In genomic region chr10:40284997-40285396, GRCm38 (mm10) we compare ENCODE assay signal across 24 mouse cellular contexts. TPM values are rescaled to one million over a fixed set of nuclear protein-coding genes. Genes with fewer than 3 reads are reported as not detected.
DNase-seq lines count a peak whose midpoint lies in the region; ATAC-seq and TF ChIP-seq lines count a peak whose summit lies in the region.
"Had no signal": no experiment of that assay in that cellular context is flagged by ENCODE, and none has a peak within 500 bp of the region (broad histone marks: within the 10 kb centered on the region; RNA-seq: fewer than 3 reads in every experiment).

No protein-coding gene starts in this region.

- no peak for TF ChIP-seq POLR2A in CH12.LX (IDR thresholded peaks at IDR 0.05; ENCODE audit: low read depth, low read length)

- no peak for TF ChIP-seq RAD21 in CH12.LX (IDR thresholded peaks at IDR 0.05; ENCODE audit: low read depth, low read length)

- dilution Hi-C loops in CH12.LX (cut with MboI; ENCODE audit: extremely low pct_ligation_motif_present, extremely low pct_unique_long_range_greater_than_20kb, low sequenced_read_pairs) = no loop called here

- no peak overlapping the region for H3K9ac ChIP-seq in forebrain, embryonic 15.5 days (replicated peaks)
- no peak overlapping the region for H3K9ac ChIP-seq in forebrain, embryonic 13.5 days
- H3K9ac ChIP-seq in hindbrain, embryonic 14.5 days = no peak overlapping the region
- H3K9ac ChIP-seq in hindbrain, postnatal 0 days (replicated peaks; ENCODE audit: low read length) = no peak overlapping the region
- H3K9ac ChIP-seq in CH12.LX (ENCODE audit: insufficient read depth, low read depth) = no peak overlapping the region
- H3K9ac ChIP-seq in intestine, embryonic 15.5 days = no peak overlapping the region
- H3K9ac ChIP-seq: embryonic facial prominence, embryonic 12.5 days; embryonic facial prominence, embryonic 15.5 days; hindbrain, embryonic 13.5 days had no signal

- H3K79me2 ChIP-seq in CH12.LX (replicated peaks; ENCODE audit: control insufficient read depth, extremely low read depth, insufficient read depth, poor library complexity, severe bottlenecking) = no peaks in the 10 kb centered on the region

- ATAC-seq in forebrain, embryonic 15.5 days (replicated peaks) = peak; percentile 51; the same call in 1 of the 2 replicates
- ATAC-seq in forebrain, embryonic 13.5 days = no peak
- ATAC-seq in hindbrain, embryonic 14.5 days (ENCODE audit: low FRiP score) = 0 out of 2 replicates have a peak, but pooled peaks have one; percentile 24
- no peak; the same call in 1 of the 2 replicates for ATAC-seq in hindbrain, postnatal 0 days
- no peak for ATAC-seq in intestine, embryonic 15.5 days
- ATAC-seq: intestine, embryonic 16.5 days had no signal

- no peak for TF ChIP-seq CTCF in hindbrain, postnatal 0 days (IDR thresholded peaks at IDR 0.05; ENCODE audit: low read depth)
- TF ChIP-seq CTCF in layer of hippocampus, adult 2 months (conservative IDR thresholded peaks at IDR 0.05) = no peak
- no peak for TF ChIP-seq CTCF in CH12.LX (conservative IDR thresholded peaks at IDR 0.05 in 1 of 2, IDR thresholded peaks at IDR 0.05 in 1 of 2; ENCODE audit: low read depth in 2 of 2, low read length in 2 of 2)

- H3K4me3 ChIP-seq in forebrain, embryonic 15.5 days = no peak overlapping the region
- H3K4me3 ChIP-seq in forebrain, embryonic 13.5 days = no peak overlapping the region
- no peak overlapping the region for H3K4me3 ChIP-seq in hindbrain, embryonic 14.5 days (replicated peaks; ENCODE audit: low read length)
- H3K4me3 ChIP-seq in hindbrain, postnatal 0 days (ENCODE audit: low read length) = no peak overlapping the region
- no peak overlapping the region for H3K4me3 ChIP-seq in layer of hippocampus, adult 2 months
- no peak overlapping the region for H3K4me3 ChIP-seq in CH12.LX (replicated peaks in 1 of 3; ENCODE audit: low read depth in 2 of 3, low read length in 2 of 3, poor library complexity in 1 of 3)
- no peak overlapping the region for H3K4me3 ChIP-seq in intestine, embryonic 15.5 days (replicated peaks)
- H3K4me3 ChIP-seq: embryonic facial prominence, embryonic 12.5 days; embryonic facial prominence, embryonic 15.5 days; gastrocnemius, adult 2 months; hindbrain, embryonic 13.5 days had no signal

- TF ChIP-seq EP300 in CH12.LX (IDR thresholded peaks at IDR 0.05; ENCODE audit: low read length) = no peak

- no peaks in the 10 kb centered on the region for H3K9me3 ChIP-seq in forebrain, embryonic 15.5 days
- no peaks in the 10 kb centered on the region for H3K9me3 ChIP-seq in forebrain, embryonic 13.5 days (replicated peaks)
- H3K9me3 ChIP-seq in hindbrain, embryonic 14.5 days (ENCODE audit: control insufficient read depth, low read length) = no peaks in the 10 kb centered on the region
- H3K9me3 ChIP-seq in hindbrain, postnatal 0 days (ENCODE audit: low read length) = no peaks in the 10 kb centered on the region
- H3K9me3 ChIP-seq in CH12.LX (replicated peaks; ENCODE audit: low read length) = no peaks in the 10 kb centered on the region
- H3K9me3 ChIP-seq in intestine, embryonic 15.5 days = no peaks in the 10 kb centered on the region
- H3K9me3 ChIP-seq: embryonic facial prominence, embryonic 12.5 days; embryonic facial prominence, embryonic 15.5 days; hindbrain, embryonic 13.5 days had no signal

- no peaks in the 10 kb centered on the region for H3K27me3 ChIP-seq in forebrain, embryonic 15.5 days
- H3K27me3 ChIP-seq in forebrain, embryonic 13.5 days = no peaks in the 10 kb centered on the region
- no peaks in the 10 kb centered on the region for H3K27me3 ChIP-seq in hindbrain, embryonic 14.5 days (ENCODE audit: control insufficient read depth, insufficient read depth, low read length)
- no peaks in the 10 kb centered on the region for H3K27me3 ChIP-seq in hindbrain, postnatal 0 days (ENCODE audit: insufficient read depth, low read length)
- H3K27me3 ChIP-seq in CH12.LX (replicated peaks) = no peaks in the 10 kb centered on the region
- no peaks in the 10 kb centered on the region for H3K27me3 ChIP-seq in intestine, embryonic 15.5 days (replicated peaks)
- H3K27me3 ChIP-seq: embryonic facial prominence, embryonic 12.5 days; embryonic facial prominence, embryonic 15.5 days; hindbrain, embryonic 13.5 days had no signal

- no peak for DNase-seq in hindbrain, embryonic 14.5 days (ENCODE audit: low spot score)
- DNase-seq in hindbrain, postnatal 0 days (ENCODE audit: low spot score) = no peak
- DNase-seq in layer of hippocampus, adult 2 months (ENCODE audit: low spot score in 2 of 2) = no peak
- DNase-seq in layer of hippocampus, postnatal 36 days = no peak
- DNase-seq in CH12.LX (ENCODE audit: extremely low read depth) = no peak
- DNase-seq: adrenal gland, adult 2 months; adrenal gland, postnatal 14 days; B cell, adult 2 months; cerebellum, adult 11 months; cerebellum, adult 2 months; cerebellum, adult 9-11 months; cerebellum, postnatal 25 days; gastrocnemius, postnatal 14 days; heart, adult 11 months; kidney, adult 18-20 months had no signal

- H3K4me2 ChIP-seq in forebrain, embryonic 15.5 days (replicated peaks) = no peak overlapping the region
- no peak overlapping the region for H3K4me2 ChIP-seq in forebrain, embryonic 13.5 days
- H3K4me2 ChIP-seq in hindbrain, embryonic 14.5 days (replicated peaks) = no peak overlapping the region
- H3K4me2 ChIP-seq in hindbrain, postnatal 0 days (ENCODE audit: low read depth, low read length) = no peak overlapping the region
- H3K4me2 ChIP-seq in CH12.LX (ENCODE audit: insufficient read depth, low read depth, poor library complexity, severe bottlenecking) = no peak overlapping the region
- H3K4me2 ChIP-seq in intestine, embryonic 15.5 days (replicated peaks) = no peak overlapping the region
- H3K4me2 ChIP-seq: embryonic facial prominence, embryonic 12.5 days; embryonic facial prominence, embryonic 15.5 days; heart, embryonic 11.5 days; hindbrain, embryonic 13.5 days had no signal

- peaks cover 17% of the 10 kb centered on the region for H3K36me3 ChIP-seq in forebrain, embryonic 15.5 days
- H3K36me3 ChIP-seq in forebrain, embryonic 13.5 days (ENCODE audit: poor library complexity, severe bottlenecking) = peaks cover 31% of the 10 kb centered on the region
- peaks cover 22% of the 10 kb centered on the region for H3K36me3 ChIP-seq in hindbrain, embryonic 14.5 days (replicated peaks; ENCODE audit: control insufficient read depth, insufficient read depth)
- H3K36me3 ChIP-seq in hindbrain, postnatal 0 days (ENCODE audit: insufficient read depth, low read length) = peaks cover 4% of the 10 kb centered on the region; the same call in 1 of the 2 replicates
- H3K36me3 ChIP-seq in CH12.LX (replicated peaks in 1 of 2; ENCODE audit: control insufficient read depth in 1 of 2, insufficient read depth in 1 of 2, low read length in 1 of 2) = peaks cover 7 to 24% of the 10 kb centered on the region in 2 experiments
- H3K36me3 ChIP-seq in intestine, embryonic 15.5 days = 0 out of 2 replicates have a peak, but pooled peaks cover 9% of the 10 kb centered on the region

- peaks cover 3% of the 10 kb centered on the region; the same call in 1 of the 2 replicates for H3K4me1 ChIP-seq in forebrain, embryonic 15.5 days
- H3K4me1 ChIP-seq in forebrain, embryonic 13.5 days = no peaks in the 10 kb centered on the region
- no peaks in the 10 kb centered on the region for H3K4me1 ChIP-seq in hindbrain, embryonic 14.5 days (replicated peaks; ENCODE audit: control insufficient read depth, insufficient read depth, low read length)
- no peaks in the 10 kb centered on the region for H3K4me1 ChIP-seq in hindbrain, postnatal 0 days (ENCODE audit: insufficient read depth, low read length)
- H3K4me1 ChIP-seq in CH12.LX (ENCODE audit: control insufficient read depth in 1 of 2, insufficient read depth in 2 of 2) = peaks cover 0 to 11% of the 10 kb centered on the region in 2 experiments; a peak in 2 of 4 replicates
- no peaks in the 10 kb centered on the region for H3K4me1 ChIP-seq in intestine, embryonic 15.5 days (replicated peaks)
- H3K4me1 ChIP-seq: embryonic facial prominence, embryonic 12.5 days; embryonic facial prominence, embryonic 15.5 days; hindbrain, embryonic 13.5 days had no signal

- no peak overlapping the region for H3K27ac ChIP-seq in forebrain, embryonic 15.5 days (replicated peaks)
- H3K27ac ChIP-seq in forebrain, embryonic 13.5 days = no peak overlapping the region
- H3K27ac ChIP-seq in hindbrain, embryonic 14.5 days = no peak overlapping the region
- H3K27ac ChIP-seq in hindbrain, postnatal 0 days = no peak overlapping the region
- H3K27ac ChIP-seq in layer of hippocampus, adult 2 months = peak overlapping the region; percentile 74; the same call in 1 of the 2 replicates
- H3K27ac ChIP-seq in CH12.LX (ENCODE audit: insufficient read depth, low read depth) = no peak overlapping the region
- H3K27ac ChIP-seq in intestine, embryonic 15.5 days = no peak overlapping the region
- H3K27ac ChIP-seq: embryonic facial prominence, embryonic 12.5 days; embryonic facial prominence, embryonic 15.5 days; gastrocnemius, adult 2 months; hindbrain, embryonic 13.5 days had no signal

- in situ Hi-C loops in CH12.LX (cut with MboI; ENCODE audit: low pct_ligation_motif_present, low pct_unique_long_range_greater_than_20kb, low sequenced_read_pairs) = no loop called here

- 78% methylated on average over 3 of the region's 3 CpGs for WGBS in forebrain, embryonic 15.5 days
- 87% methylated on average over 3 of the region's 3 CpGs for whole genome bisulfite sequencing in forebrain, embryonic 13.5 days
- WGBS in hindbrain, embryonic 14.5 days = 86% methylated on average over 3 of the region's 3 CpGs
- WGBS in hindbrain, postnatal 0 days = 85% methylated on average over 3 of the region's 3 CpGs
- 86% methylated on average over 3 of the region's 3 CpGs for WGBS in intestine, embryonic 15.5 days

RNA-seq across cellular contexts. Expression of gene Amd1, which starts 17.0 kb away (rescaled TPM):
- 41.8 and 43.2 TPM in 2 replicates for polyA plus RNA-seq in forebrain, embryonic 15.5 days (2015; fragmentation: Nextera tagmentation; extraction: Ambion mirVana)
- 53.4 and 55.9 TPM in 2 replicates for polyA plus RNA-seq in forebrain, embryonic 13.5 days (2015; fragmentation: Nextera tagmentation; extraction: Ambion mirVana)
- 47.5 and 57.4 TPM in 2 replicates for polyA plus RNA-seq in hindbrain, embryonic 14.5 days (2014; fragmentation: Nextera tagmentation; extraction: Ambion mirVana)
- 47.6 and 57.5 TPM in 2 replicates for total RNA-seq in hindbrain, postnatal 0 days (2014; rRNA removed)
- 30.6 and 35.1 TPM in 2 replicates for polyA plus RNA-seq in hindbrain, postnatal 0 days (2015; fragmentation: Nextera tagmentation; extraction: Ambion mirVana)
- 10 to 100 TPM; 81.6 to 83.1 TPM for total RNA-seq in layer of hippocampus, adult 2 months (2021)
- total RNA-seq in layer of hippocampus, postnatal 36 days (2021) = 10 to 100 TPM; 90.1 to 92.0 TPM
- total RNA-seq in CH12.LX (2012; rRNA removed) (88.3 and 133 TPM in 2 replicates), CH12.LX (2014; rRNA removed) (266 and 267 TPM in 2 replicates)
- 128 and 165 TPM in 2 replicates for polyA plus RNA-seq in CH12.LX (2012; ENCODE audit: insufficient read length, low read depth)
- 55.7 and 60.4 TPM in 2 replicates for polyA plus RNA-seq in intestine, embryonic 15.5 days (2015; fragmentation: Nextera tagmentation; extraction: Ambion mirVana)

RNA-seq across cellular contexts. Expression of gene Gtf3c6, which starts 27.1 kb away (rescaled TPM):
- 87.9 and 88.1 TPM in 2 replicates for polyA plus RNA-seq in forebrain, embryonic 15.5 days (2015; fragmentation: Nextera tagmentation; extraction: Ambion mirVana)
- polyA plus RNA-seq in forebrain, embryonic 13.5 days (2015; fragmentation: Nextera tagmentation; extraction: Ambion mirVana) = 116 and 122 TPM in 2 replicates
- polyA plus RNA-seq in hindbrain, embryonic 14.5 days (2014; fragmentation: Nextera tagmentation; extraction: Ambion mirVana) = 71.7 and 73.7 TPM in 2 replicates
- total RNA-seq in hindbrain, postnatal 0 days (2014; rRNA removed) = 24.6 and 26.8 TPM in 2 replicates
- polyA plus RNA-seq in hindbrain, postnatal 0 days (2015; fragmentation: Nextera tagmentation; extraction: Ambion mirVana) = 59.4 and 64.6 TPM in 2 replicates
- total RNA-seq in layer of hippocampus, adult 2 months (2021) = 10 to 100 TPM; 27.5 to 29.9 TPM
- total RNA-seq in layer of hippocampus, postnatal 36 days (2021) = 10 to 100 TPM; 23.7 to 29.4 TPM
- total RNA-seq in CH12.LX (2012; rRNA removed) = 32.5 and 49.3 TPM in 2 replicates
- 30.8 and 32.7 TPM in 2 replicates for total RNA-seq in CH12.LX (2014; rRNA removed)
- 107 and 135 TPM in 2 replicates for polyA plus RNA-seq in CH12.LX (2012; ENCODE audit: insufficient read length, low read depth)
- 80.8 and 88.9 TPM in 2 replicates for polyA plus RNA-seq in intestine, embryonic 15.5 days (2015; fragmentation: Nextera tagmentation; extraction: Ambion mirVana)

RNA-seq across cellular contexts. Expression of gene Rpf2, which starts 38.2 kb away (rescaled TPM):
- 72.9 and 80.1 TPM in 2 replicates for polyA plus RNA-seq in forebrain, embryonic 15.5 days (2015; fragmentation: Nextera tagmentation; extraction: Ambion mirVana)
- polyA plus RNA-seq in forebrain, embryonic 13.5 days (2015; fragmentation: Nextera tagmentation; extraction: Ambion mirVana) = 80.9 and 84.4 TPM in 2 replicates
- 70.8 and 74.7 TPM in 2 replicates for polyA plus RNA-seq in hindbrain, embryonic 14.5 days (2014; fragmentation: Nextera tagmentation; extraction: Ambion mirVana)
- 15.9 and 21.4 TPM in 2 replicates for total RNA-seq in hindbrain, postnatal 0 days (2014; rRNA removed)
- 51.9 and 52.1 TPM in 2 replicates for polyA plus RNA-seq in hindbrain, postnatal 0 days (2015; fragmentation: Nextera tagmentation; extraction: Ambion mirVana)
- total RNA-seq in layer of hippocampus, adult 2 months (2021) = 10 to 100 TPM; 18.7 to 21.5 TPM
- 10 to 100 TPM; 19.4 to 22.4 TPM for total RNA-seq in layer of hippocampus, postnatal 36 days (2021)
- 78.2 and 92.5 TPM in 2 replicates for total RNA-seq in CH12.LX (2012; rRNA removed)
- 174 and 197 TPM in 2 replicates for total RNA-seq in CH12.LX (2014; rRNA removed)
- 101 and 147 TPM in 2 replicates for polyA plus RNA-seq in CH12.LX (2012; ENCODE audit: insufficient read length, low read depth)
- 65.4 and 74.7 TPM in 2 replicates for polyA plus RNA-seq in intestine, embryonic 15.5 days (2015; fragmentation: Nextera tagmentation; extraction: Ambion mirVana)

RNA-seq across cellular contexts. Expression of gene Cdk19, which starts 54.4 kb away (rescaled TPM):
- polyA plus RNA-seq in forebrain, embryonic 15.5 days (2015; fragmentation: Nextera tagmentation; extraction: Ambion mirVana) = 18.9 and 19.7 TPM in 2 replicates
- polyA plus RNA-seq in forebrain, embryonic 13.5 days (2015; fragmentation: Nextera tagmentation; extraction: Ambion mirVana) = 11.2 and 11.3 TPM in 2 replicates
- polyA plus RNA-seq in hindbrain, embryonic 14.5 days (2014; fragmentation: Nextera tagmentation; extraction: Ambion mirVana) = 14.4 and 15.2 TPM in 2 replicates
- total RNA-seq in hindbrain, postnatal 0 days (2014; rRNA removed) = 18.2 and 19.6 TPM in 2 replicates
- 7.1 and 7.5 TPM in 2 replicates for polyA plus RNA-seq in hindbrain, postnatal 0 days (2015; fragmentation: Nextera tagmentation; extraction: Ambion mirVana)
- total RNA-seq in layer of hippocampus, adult 2 months (2021) = 10 to 100 TPM; 34.4 to 34.6 TPM
- 10 to 100 TPM; 30.5 to 31.7 TPM for total RNA-seq in layer of hippocampus, postnatal 36 days (2021)
- total RNA-seq in CH12.LX (2012; rRNA removed) (2.0 and 3.3 TPM in 2 replicates), CH12.LX (2014; rRNA removed) (4.7 and 4.8 TPM in 2 replicates)
- 3.4 and 4.0 TPM in 2 replicates for polyA plus RNA-seq in CH12.LX (2012; ENCODE audit: insufficient read length, low read depth)
- polyA plus RNA-seq in intestine, embryonic 15.5 days (2015; fragmentation: Nextera tagmentation; extraction: Ambion mirVana) = 5.9 and 6.3 TPM in 2 replicates

Comparison
In these comparisons a context has a peak if more than half of its experiments do, and no peak if none do; other contexts are left out.
1. ATAC-seq: peak in forebrain, embryonic 15.5 days (single experiment) and hindbrain, embryonic 14.5 days (single experiment); none in forebrain, embryonic 13.5 days (single experiment), hindbrain, postnatal 0 days (single experiment) and intestine, embryonic 15.5 days (single experiment).